Mouse (Mus musculus) cerebellum, postnatal 36 days (tissue): ENCODE measurements at regions not wholly inside any gene's neighbourhood (a gene's known extent, or its start where the extent isn't known, plus 50 kb on each side); places are given as distances from the start of the nearest gene placed in this dataset.

Experiments used
- DNase-seq, 2 experiments: peaks; one replicate each; pipeline ENCODE4 v3.0.0; 2021 to 2022; ENCODE audit warnings: mixed read lengths in 2 of 2

- peak; percentile 78 to 89 for DNase-seq
These were observed 55.2 kb upstream of the Armh4 start for GRCm38 (mm10) chr14:49838410-49838809.

GRCm38 (mm10) chr14:49834695-49835094 lies 51.5 kb upstream of the Armh4 start:
- peak in 1 of 2 experiments; percentile 18 for DNase-seq
